Mouse (Mus musculus): ENCODE measurements around the gene Olfr492. TPM values are rescaled to one million over a fixed set of nuclear protein-coding genes. Genes with fewer than 3 reads are reported as not detected.

The Olfr492 gene
- not detected in 2 replicates for polyA plus RNA-seq (2014; fragmentation: Nextera tagmentation; extraction: Ambion mirVana)

- DNase-seq (ENCODE audit: low spot score), result no peak
- H3K4me3 ChIP-seq (ENCODE audit: low read depth, low read length), result no peak within 1 kb of the TSS
- no peak for ATAC-seq (ENCODE audit: insufficient number of reproducible peaks, low FRiP score, low TSS enrichment, low read depth)
- no peaks in the 10 kb centered on the region for H3K36me3 ChIP-seq (ENCODE audit: control insufficient read depth, insufficient read depth, low read length)
- no peaks in the 10 kb centered on the region for H3K4me1 ChIP-seq (ENCODE audit: control insufficient read depth, insufficient read depth, low read length)
- no peak within 1 kb of the TSS for H3K27ac ChIP-seq (replicated peaks; ENCODE audit: low read depth, low read length)
- 85% methylated on average over 2 of the region's 2 CpGs for WGBS
- H3K27me3 ChIP-seq (ENCODE audit: control insufficient read depth, insufficient read depth, low read length), result no peaks in the 10 kb centered on the region
- H3K4me2 ChIP-seq (ENCODE audit: low read depth, severe bottlenecking), result no peak within 1 kb of the TSS
- H3K9ac ChIP-seq (ENCODE audit: low read length), result no peak within 1 kb of the TSS
- no peaks in the 10 kb centered on the region for H3K9me3 ChIP-seq (ENCODE audit: control insufficient read depth, low read length)
Measured at GRCm38 (mm10) chr7:108323574-108323973, at the start of gene Olfr492. Gene Olfr492, minus strand, starts transcription at chr7:108323674.

GRCm38 (mm10) chr7:108365035-108365434 lies 41.6 kb upstream of the Olfr492 start, which contains the start of gene Olfr494:
Gene Olfr494, plus strand, starts transcription at chr7:108365335.
- Histone ChIP-seq H3K4me3 (ENCODE audit: low read depth, low read length) (no peak within 1 kb of the TSS), H3K4me2 (ENCODE audit: low read depth, severe bottlenecking) (no peak within 1 kb of the TSS), H3K27me3 (ENCODE audit: control insufficient read depth, insufficient read depth, low read length) (no peaks in the 10 kb centered on the region), H3K27ac (replicated peaks; ENCODE audit: low read depth, low read length) (no peak within 1 kb of the TSS), H3K4me1 (ENCODE audit: control insufficient read depth, insufficient read depth, low read length) (no peaks in the 10 kb centered on the region), H3K9ac (ENCODE audit: low read length) (no peak within 1 kb of the TSS), H3K36me3 (ENCODE audit: control insufficient read depth, insufficient read depth, low read length) (no peaks in the 10 kb centered on the region), H3K9me3 (ENCODE audit: control insufficient read depth, low read length) (no peaks in the 10 kb centered on the region)
- 77% methylated on average over 3 of the region's 3 CpGs for WGBS
- no peak for DNase-seq (ENCODE audit: low spot score)
- ATAC-seq (ENCODE audit: insufficient number of reproducible peaks, low FRiP score, low TSS enrichment, low read depth), result no peak

- H3K4me3 ChIP-seq (ENCODE audit: low read depth, low read length), result no peak within 1 kb of the TSS
- no peaks in the 10 kb centered on the region for H3K36me3 ChIP-seq (ENCODE audit: control insufficient read depth, insufficient read depth, low read length)
- DNase-seq (ENCODE audit: low spot score) (no peak), ATAC-seq (ENCODE audit: insufficient number of reproducible peaks, low FRiP score, low TSS enrichment, low read depth) (no peak)
- no peak within 1 kb of the TSS for H3K27ac ChIP-seq (replicated peaks; ENCODE audit: low read depth, low read length)
- H3K9ac ChIP-seq (ENCODE audit: low read length), result no peak within 1 kb of the TSS
- H3K27me3 ChIP-seq (ENCODE audit: control insufficient read depth, insufficient read depth, low read length), result no peaks in the 10 kb centered on the region
- 67% methylated on average over 1 of the region's 1 CpGs for WGBS
- no peaks in the 10 kb centered on the region for H3K4me1 ChIP-seq (ENCODE audit: control insufficient read depth, insufficient read depth, low read length)
- no peaks in the 10 kb centered on the region for H3K9me3 ChIP-seq (ENCODE audit: control insufficient read depth, low read length)
- no peak within 1 kb of the TSS for H3K4me2 ChIP-seq (ENCODE audit: low read depth, severe bottlenecking)
Measured at GRCm38 (mm10) chr7:108346879-108347278, 23.4 kb upstream of the Olfr492 start, which contains the start of gene Olfr493. Gene Olfr493, minus strand, starts transcription at chr7:108346979.

GRCm38 (mm10) chr7:108313151-108313550 lies 10.3 kb downstream of the Olfr492 start, which contains the start of gene Olfr491:
Gene Olfr491, plus strand, starts transcription at chr7:108313451.
- no peaks in the 10 kb centered on the region for H3K4me1 ChIP-seq (ENCODE audit: control insufficient read depth, insufficient read depth, low read length)
- no peak within 1 kb of the TSS for H3K9ac ChIP-seq (ENCODE audit: low read length)
- H3K27ac ChIP-seq (replicated peaks; ENCODE audit: low read depth, low read length), result no peak within 1 kb of the TSS
- H3K4me3 ChIP-seq (ENCODE audit: low read depth, low read length), result no peak within 1 kb of the TSS
- 74% methylated on average over 1 of the region's 1 CpGs for WGBS
- H3K27me3 ChIP-seq (ENCODE audit: control insufficient read depth, insufficient read depth, low read length), result no peaks in the 10 kb centered on the region
- no peak within 1 kb of the TSS for H3K4me2 ChIP-seq (ENCODE audit: low read depth, severe bottlenecking)
- DNase-seq (ENCODE audit: low spot score), result no peak
- H3K9me3 ChIP-seq (ENCODE audit: control insufficient read depth, low read length), result no peaks in the 10 kb centered on the region
- H3K36me3 ChIP-seq (ENCODE audit: control insufficient read depth, insufficient read depth, low read length), result no peaks in the 10 kb centered on the region
- no peak for ATAC-seq (ENCODE audit: insufficient number of reproducible peaks, low FRiP score, low TSS enrichment, low read depth)

- Histone ChIP-seq H3K9me3 (ENCODE audit: control insufficient read depth, low read length) (no peaks in the 10 kb centered on the region), H3K4me3 (ENCODE audit: low read depth, low read length) (no peak within 1 kb of the TSS), H3K36me3 (ENCODE audit: control insufficient read depth, insufficient read depth, low read length) (no peaks in the 10 kb centered on the region), H3K4me2 (ENCODE audit: low read depth, severe bottlenecking) (no peak within 1 kb of the TSS), H3K27ac (replicated peaks; ENCODE audit: low read depth, low read length) (no peak within 1 kb of the TSS), H3K4me1 (ENCODE audit: control insufficient read depth, insufficient read depth, low read length) (no peaks in the 10 kb centered on the region), H3K9ac (ENCODE audit: low read length) (no peak within 1 kb of the TSS), H3K27me3 (ENCODE audit: control insufficient read depth, insufficient read depth, low read length) (no peaks in the 10 kb centered on the region)
- no peak for ATAC-seq (ENCODE audit: insufficient number of reproducible peaks, low FRiP score, low TSS enrichment, low read depth)
- no peak for DNase-seq (ENCODE audit: low spot score)
Measured at GRCm38 (mm10) chr7:108288834-108289233, 34.6 kb downstream of the Olfr492 start, which contains the start of gene Olfr490. Gene Olfr490, minus strand, starts transcription at chr7:108288934.

Other genes with a start within 250 kb of the Olfr492 start
- not detected in 2 replicates for gene Olfr481, start 243.8 kb downstream of the Olfr492 start, polyA plus RNA-seq (2014; fragmentation: Nextera tagmentation; extraction: Ambion mirVana)
- gene Olfr482, start 226.1 kb downstream of the Olfr492 start, polyA plus RNA-seq (2014; fragmentation: Nextera tagmentation; extraction: Ambion mirVana), result 0.07 TPM in 1 of 2 replicates, not detected in the other
- gene Olfr483, start 222.8 kb downstream of the Olfr492 start, polyA plus RNA-seq (2014; fragmentation: Nextera tagmentation; extraction: Ambion mirVana), result not detected in 2 replicates
- not detected in 2 replicates for gene Olfr484, start 196.2 kb downstream of the Olfr492 start, polyA plus RNA-seq (2014; fragmentation: Nextera tagmentation; extraction: Ambion mirVana)
- not detected in 2 replicates for gene Olfr485, start 163.8 kb downstream of the Olfr492 start, polyA plus RNA-seq (2014; fragmentation: Nextera tagmentation; extraction: Ambion mirVana)
- gene Olfr486, start 150.9 kb downstream of the Olfr492 start, polyA plus RNA-seq (2014; fragmentation: Nextera tagmentation; extraction: Ambion mirVana), result not detected in 2 replicates
- not detected in 2 replicates for gene Olfr487, start 109.0 kb downstream of the Olfr492 start, polyA plus RNA-seq (2014; fragmentation: Nextera tagmentation; extraction: Ambion mirVana)
- gene Olfr488, start 65.3 kb downstream of the Olfr492 start, polyA plus RNA-seq (2014; fragmentation: Nextera tagmentation; extraction: Ambion mirVana), result not detected in 2 replicates
- gene Olfr490, start 34.7 kb downstream of the Olfr492 start, polyA plus RNA-seq (2014; fragmentation: Nextera tagmentation; extraction: Ambion mirVana), result not detected in 2 replicates
- not detected in 2 replicates for gene Olfr491, start 10.2 kb downstream of the Olfr492 start, polyA plus RNA-seq (2014; fragmentation: Nextera tagmentation; extraction: Ambion mirVana)
- not detected in 2 replicates for gene Olfr493, start 23.3 kb upstream of the Olfr492 start, polyA plus RNA-seq (2014; fragmentation: Nextera tagmentation; extraction: Ambion mirVana)
- gene Olfr494, start 41.7 kb upstream of the Olfr492 start, polyA plus RNA-seq (2014; fragmentation: Nextera tagmentation; extraction: Ambion mirVana), result not detected in 2 replicates
- gene Olfr495, start 69.5 kb upstream of the Olfr492 start, polyA plus RNA-seq (2014; fragmentation: Nextera tagmentation; extraction: Ambion mirVana), result not detected in 2 replicates
- not detected in 2 replicates for gene Olfr497, start 96.7 kb upstream of the Olfr492 start, polyA plus RNA-seq (2014; fragmentation: Nextera tagmentation; extraction: Ambion mirVana)
- not detected in 2 replicates for gene Olfr498, start 141.7 kb upstream of the Olfr492 start, polyA plus RNA-seq (2014; fragmentation: Nextera tagmentation; extraction: Ambion mirVana)
- gene Olfr502, start 201.4 kb upstream of the Olfr492 start, polyA plus RNA-seq (2014; fragmentation: Nextera tagmentation; extraction: Ambion mirVana), result not detected in 2 replicates
- not detected in 2 replicates for gene Olfr503, start 220.9 kb upstream of the Olfr492 start, polyA plus RNA-seq (2014; fragmentation: Nextera tagmentation; extraction: Ambion mirVana)
- gene Olfr504, start 242.1 kb upstream of the Olfr492 start, polyA plus RNA-seq (2014; fragmentation: Nextera tagmentation; extraction: Ambion mirVana), result not detected in 2 replicates

All from limb, embryonic 11.5 days (tissue).